Mouse (Mus musculus) activated CD4-positive, CD25-positive, alpha-beta regulatory T cell, adult 4 months (primary cell): Measurements from ENCODE around the gene Ubald2. TPM values are rescaled to one million over a fixed set of nuclear protein-coding genes. Genes with fewer than 3 reads are reported as not detected.
A peak's percentile ranks its signal among the peaks of the same experiment; 100 is the strongest.
"Not testable (repeated sequence)": the region's sequence is repeated elsewhere in the genome, so short reads cannot be mapped to it uniquely, and the experiment has no call there.

Experiments used
- ATAC-seq: one replicate; pipeline ENCODE4 v1.8.0; 2017
- polyA plus RNA-seq, 2 experiments: library from polyadenylated mRNA; unstranded; fragments of 100-300 nt; shearing (Covaris generic); gene quantifications; one replicate each; pipeline ENCODE4 v1.2.1; 2017

Gene Ubald2
- polyA plus RNA-seq, result 10 to 100 TPM; 13.7 to 15.0 TPM

- peak; percentile 89 for ATAC-seq
Observed at GRCm38 (mm10) chr11:116433356-116434286, at the start of gene Ubald2. Gene Ubald2 (plus strand): TSS chr11:116434094.

- ATAC-seq, result no peak
Observed at GRCm38 (mm10) chr11:116384171-116384570, 49.7 kb upstream of the Ubald2 start.

- ATAC-seq, result no peak
Observed at GRCm38 (mm10) chr11:116385999-116386398, 47.9 kb upstream of the Ubald2 start.

GRCm38 (mm10) chr11:116387086-116388071, 46.5 kb upstream of the Ubald2 start:
- ATAC-seq, result no peak

GRCm38 (mm10) chr11:116388841-116389480, 44.9 kb upstream of the Ubald2 start:
- ATAC-seq, result peak; percentile 61

- peak; percentile 46 for ATAC-seq
Observed at GRCm38 (mm10) chr11:116394769-116395168, 39.1 kb upstream of the Ubald2 start.

- ATAC-seq, result no peak
Observed at GRCm38 (mm10) chr11:116396276-116396933, 37.5 kb upstream of the Ubald2 start.

GRCm38 (mm10) chr11:116396934-116397330, 37.0 kb upstream of the Ubald2 start:
- no peak for ATAC-seq

GRCm38 (mm10) chr11:116397517-116398347, 36.2 kb upstream of the Ubald2 start:
- no peak for ATAC-seq

GRCm38 (mm10) chr11:116398348-116398677, 35.6 kb upstream of the Ubald2 start:
- no peak for ATAC-seq

- no peak for ATAC-seq
Observed at GRCm38 (mm10) chr11:116400560-116400959, 33.3 kb upstream of the Ubald2 start.

GRCm38 (mm10) chr11:116405601-116406000, 28.3 kb upstream of the Ubald2 start:
- ATAC-seq, result no peak

- peak; percentile 86 for ATAC-seq
Observed at GRCm38 (mm10) chr11:116406231-116406728, 27.6 kb upstream of the Ubald2 start.

GRCm38 (mm10) chr11:116409008-116409407, 24.9 kb upstream of the Ubald2 start:
- no peak for ATAC-seq

- ATAC-seq, result not testable (repeated sequence)
Observed at GRCm38 (mm10) chr11:116410415-116410814, 23.5 kb upstream of the Ubald2 start.

- no peak for ATAC-seq
Observed at GRCm38 (mm10) chr11:116411582-116411981, 22.3 kb upstream of the Ubald2 start.

- peak; percentile 29 for ATAC-seq
Observed at GRCm38 (mm10) chr11:116412028-116412827, 21.7 kb upstream of the Ubald2 start.

GRCm38 (mm10) chr11:116412904-116413630, 20.8 kb upstream of the Ubald2 start, which contains the start of gene Rnf157:
Gene Rnf157 (minus strand): TSS chr11:116413032.
- ATAC-seq, result peak; percentile 58

- peak; percentile 36 for ATAC-seq
Observed at GRCm38 (mm10) chr11:116413631-116414022, 20.3 kb upstream of the Ubald2 start.
